Mouse (Mus musculus): Measurements from ENCODE around the gene Slfn14. TPM values are rescaled to one million over a fixed set of nuclear protein-coding genes. Genes with fewer than 3 reads are reported as not detected.

Slfn14 gene
- polyA plus RNA-seq, 1 experiment: 1.4 TPM

- no peaks in the 10 kb centered on the region for H3K9me3 ChIP-seq
- H3K36me3 ChIP-seq (replicated peaks; ENCODE audit: low read length): peaks cover 13% of the 10 kb centered on the region
- peak overlapping the region; percentile 33 for H3K4me3 ChIP-seq (replicated peaks)
- no peaks in the 10 kb centered on the region for H3K27me3 ChIP-seq (replicated peaks)
- H3K4me1 ChIP-seq: peaks cover 78% of the 10 kb centered on the region
- no peak for TF ChIP-seq FLI1 (IDR thresholded peaks at IDR 0.05; ENCODE audit: low read length)
- TF ChIP-seq GATA1 (IDR thresholded peaks at IDR 0.05; ENCODE audit: borderline replicate concordance, low read length): no peak
These were observed 3.1 kb upstream of the Slfn14 start for GRCm38 (mm10) chr11:83289633-83290032.

GRCm38 (mm10) chr11:83289036-83289435, 2.5 kb upstream of the Slfn14 start:
- Histone ChIP-seq H3K27me3 (replicated peaks) (no peaks in the 10 kb centered on the region), H3K4me3 (replicated peaks) (no peak overlapping the region), H3K9me3 (no peaks in the 10 kb centered on the region), H3K4me1 (peaks cover 81% of the 10 kb centered on the region), H3K36me3 (replicated peaks; ENCODE audit: low read length) (peaks cover 11% of the 10 kb centered on the region)
- TF ChIP-seq GATA1 (IDR thresholded peaks at IDR 0.05; ENCODE audit: borderline replicate concordance, low read length) (no peak), FLI1 (IDR thresholded peaks at IDR 0.05; ENCODE audit: low read length) (no peak)

- Histone ChIP-seq H3K36me3 (replicated peaks; ENCODE audit: low read length) (peaks cover 39% of the 10 kb centered on the region), H3K27me3 (replicated peaks) (peaks cover 15% of the 10 kb centered on the region), H3K4me1 (peaks cover 81% of the 10 kb centered on the region), H3K9me3 (no peaks in the 10 kb centered on the region), H3K4me3 (replicated peaks) (peak overlapping the region; percentile 90)
- TF ChIP-seq FLI1 (IDR thresholded peaks at IDR 0.05; ENCODE audit: low read length): no peak
- TF ChIP-seq GATA1 (IDR thresholded peaks at IDR 0.05; ENCODE audit: borderline replicate concordance, low read length): no peak
These were observed 899 bp downstream of the Slfn14 start for GRCm38 (mm10) chr11:83285627-83286026.

GRCm38 (mm10) chr11:83282084-83282483, 4.4 kb downstream of the Slfn14 start:
- Histone ChIP-seq H3K9me3 (no peaks in the 10 kb centered on the region), H3K27me3 (replicated peaks) (peaks cover 24% of the 10 kb centered on the region), H3K4me3 (replicated peaks) (peak overlapping the region; percentile 59), H3K36me3 (replicated peaks; ENCODE audit: low read length) (peaks cover 75% of the 10 kb centered on the region), H3K4me1 (peaks cover 62% of the 10 kb centered on the region)
- TF ChIP-seq GATA1 (IDR thresholded peaks at IDR 0.05; ENCODE audit: borderline replicate concordance, low read length) (no peak), FLI1 (IDR thresholded peaks at IDR 0.05; ENCODE audit: low read length) (no peak)

GRCm38 (mm10) chr11:83279691-83280090, 6.8 kb downstream of the Slfn14 start:
- TF ChIP-seq GATA1 (IDR thresholded peaks at IDR 0.05; ENCODE audit: borderline replicate concordance, low read length) (no peak), FLI1 (IDR thresholded peaks at IDR 0.05; ENCODE audit: low read length) (no peak)
- no peak overlapping the region for H3K4me3 ChIP-seq (replicated peaks)
- peaks cover 36% of the 10 kb centered on the region for H3K27me3 ChIP-seq (replicated peaks)
- no peaks in the 10 kb centered on the region for H3K9me3 ChIP-seq
- peaks cover 54% of the 10 kb centered on the region for H3K4me1 ChIP-seq
- peaks cover 86% of the 10 kb centered on the region for H3K36me3 ChIP-seq (replicated peaks; ENCODE audit: low read length)

GRCm38 (mm10) chr11:83279024-83279423, 7.5 kb downstream of the Slfn14 start:
- Histone ChIP-seq H3K36me3 (replicated peaks; ENCODE audit: low read length) (peaks cover 83% of the 10 kb centered on the region), H3K27me3 (replicated peaks) (peaks cover 36% of the 10 kb centered on the region), H3K4me1 (peaks cover 55% of the 10 kb centered on the region), H3K4me3 (replicated peaks) (no peak overlapping the region), H3K9me3 (no peaks in the 10 kb centered on the region)
- TF ChIP-seq FLI1 (IDR thresholded peaks at IDR 0.05; ENCODE audit: low read length) (no peak), GATA1 (IDR thresholded peaks at IDR 0.05; ENCODE audit: borderline replicate concordance, low read length) (no peak)

GRCm38 (mm10) chr11:83276251-83276650, 10.3 kb downstream of the Slfn14 start:
- Histone ChIP-seq H3K36me3 (replicated peaks; ENCODE audit: low read length) (peaks cover 56% of the 10 kb centered on the region), H3K9me3 (no peaks in the 10 kb centered on the region), H3K4me1 (peaks cover 54% of the 10 kb centered on the region), H3K4me3 (replicated peaks) (no peak overlapping the region), H3K27me3 (replicated peaks) (peaks cover 24% of the 10 kb centered on the region)
- TF ChIP-seq GATA1 (IDR thresholded peaks at IDR 0.05; ENCODE audit: borderline replicate concordance, low read length) (no peak), FLI1 (IDR thresholded peaks at IDR 0.05; ENCODE audit: low read length) (no peak)

GRCm38 (mm10) chr11:83271951-83272843, 14.3 kb downstream of the Slfn14 start:
- peaks cover 12% of the 10 kb centered on the region for H3K27me3 ChIP-seq (replicated peaks)
- no peaks in the 10 kb centered on the region for H3K9me3 ChIP-seq
- no peak for TF ChIP-seq FLI1 (IDR thresholded peaks at IDR 0.05; ENCODE audit: low read length)
- TF ChIP-seq GATA1 (IDR thresholded peaks at IDR 0.05; ENCODE audit: borderline replicate concordance, low read length): no peak
- peaks cover 55% of the 10 kb centered on the region for H3K4me1 ChIP-seq
- H3K36me3 ChIP-seq (replicated peaks; ENCODE audit: low read length): peaks cover 18% of the 10 kb centered on the region
- peak overlapping the region; percentile 79 for H3K4me3 ChIP-seq (replicated peaks)

GRCm38 (mm10) chr11:83271151-83271950, 15.2 kb downstream of the Slfn14 start:
- no peaks in the 10 kb centered on the region for H3K9me3 ChIP-seq
- H3K36me3 ChIP-seq (replicated peaks; ENCODE audit: low read length): peaks cover 10% of the 10 kb centered on the region
- H3K4me1 ChIP-seq: peaks cover 58% of the 10 kb centered on the region
- H3K4me3 ChIP-seq (replicated peaks): peak overlapping the region; percentile 94
- TF ChIP-seq GATA1 (IDR thresholded peaks at IDR 0.05; ENCODE audit: borderline replicate concordance, low read length) (no peak; the same call in 2 of the 3 replicates), FLI1 (IDR thresholded peaks at IDR 0.05; ENCODE audit: low read length) (no peak)
- peaks cover 9% of the 10 kb centered on the region for H3K27me3 ChIP-seq (replicated peaks)

- Histone ChIP-seq H3K27me3 (replicated peaks) (peaks cover 3% of the 10 kb centered on the region), H3K9me3 (no peaks in the 10 kb centered on the region), H3K4me1 (peaks cover 56% of the 10 kb centered on the region), H3K4me3 (replicated peaks) (peak overlapping the region; percentile 94), H3K36me3 (replicated peaks; ENCODE audit: low read length) (peaks cover 4% of the 10 kb centered on the region)
- TF ChIP-seq FLI1 (IDR thresholded peaks at IDR 0.05; ENCODE audit: low read length) (no peak), GATA1 (IDR thresholded peaks at IDR 0.05; ENCODE audit: borderline replicate concordance, low read length) (no peak)
These were observed 15.7 kb downstream of the Slfn14 start for GRCm38 (mm10) chr11:83270842-83271150.

Measured in megakaryocyte, embryonic 14.5 days (primary cell).